Mouse (Mus musculus): Measurements from ENCODE around the gene Acrv1. TPM values are rescaled to one million over a fixed set of nuclear protein-coding genes. Genes with fewer than 3 reads are reported as not detected.
"Not testable (repeated sequence)": the region's sequence is repeated elsewhere in the genome, so short reads cannot be mapped to it uniquely, and the experiment has no call there.

The Acrv1 gene
- not detected in 2 replicates for polyA plus RNA-seq (2015; fragmentation: Nextera tagmentation; extraction: Ambion mirVana)

GRCm38 (mm10) chr9:36692920-36693319 lies at the start of gene Acrv1:
TSS of gene Acrv1 (plus strand) at chr9:36693220.
- no peaks in the 10 kb centered on the region for H3K27me3 ChIP-seq (ENCODE audit: control insufficient read depth, insufficient read depth, low read depth, low read length)
- no peak within 1 kb of the TSS for H3K4me2 ChIP-seq (ENCODE audit: low read depth, low read length)
- H3K4me3 ChIP-seq (ENCODE audit: low read length) = no peak within 1 kb of the TSS
- no peaks in the 10 kb centered on the region for H3K36me3 ChIP-seq (ENCODE audit: control insufficient read depth, insufficient read depth, low read length)
- ATAC-seq (ENCODE audit: low read depth) = no peak
- no peaks in the 10 kb centered on the region for H3K9me3 ChIP-seq (ENCODE audit: control insufficient read depth, low read length)
- no peaks in the 10 kb centered on the region for H3K4me1 ChIP-seq (replicated peaks; ENCODE audit: control insufficient read depth, insufficient read depth, low read length)
- H3K9ac ChIP-seq (ENCODE audit: low read length) = no peak within 1 kb of the TSS
- no peak within 1 kb of the TSS for H3K27ac ChIP-seq (ENCODE audit: low read length)
- WGBS = 54% methylated on average over 1 of the region's 1 CpGs

GRCm38 (mm10) chr9:36643276-36643675 lies 49.7 kb upstream of the Acrv1 start, which contains the start of gene A630095E13Rik:
TSS of gene A630095E13Rik (minus strand) at chr9:36643376.
- not testable (repeated sequence) for H3K27me3 ChIP-seq (ENCODE audit: control insufficient read depth, insufficient read depth, low read depth, low read length); H3K9me3 ChIP-seq (ENCODE audit: control insufficient read depth, low read length); H3K4me3 ChIP-seq (ENCODE audit: low read length); H3K4me1 ChIP-seq (replicated peaks; ENCODE audit: control insufficient read depth, insufficient read depth, low read length); H3K27ac ChIP-seq (ENCODE audit: low read length); H3K9ac ChIP-seq (ENCODE audit: low read length); ATAC-seq (ENCODE audit: low read depth); H3K4me2 ChIP-seq (ENCODE audit: low read depth, low read length); H3K36me3 ChIP-seq (ENCODE audit: control insufficient read depth, insufficient read depth, low read length)
- WGBS = 50% methylated on average over 3 of the region's 3 CpGs

GRCm38 (mm10) chr9:36681424-36681823 lies 11.6 kb upstream of the Acrv1 start:
- Histone ChIP-seq H3K4me2 (ENCODE audit: low read depth, low read length) (no peak overlapping the region), H3K27ac (ENCODE audit: low read length) (no peak overlapping the region), H3K4me3 (ENCODE audit: low read length) (no peak overlapping the region), H3K9ac (ENCODE audit: low read length) (no peak overlapping the region), H3K36me3 (ENCODE audit: control insufficient read depth, insufficient read depth, low read length) (no peaks in the 10 kb centered on the region), H3K9me3 (ENCODE audit: control insufficient read depth, low read length) (no peaks in the 10 kb centered on the region), H3K27me3 (ENCODE audit: control insufficient read depth, insufficient read depth, low read depth, low read length) (no peaks in the 10 kb centered on the region), H3K4me1 (replicated peaks; ENCODE audit: control insufficient read depth, insufficient read depth, low read length) (no peaks in the 10 kb centered on the region)
- 34% methylated on average over 2 of the region's 2 CpGs for WGBS
- ATAC-seq (ENCODE audit: low read depth) = peak; percentile 69; the same call in 1 of the 2 replicates

GRCm38 (mm10) chr9:36687329-36687728 lies 5.7 kb upstream of the Acrv1 start:
- Histone ChIP-seq H3K4me3 (ENCODE audit: low read length) (no peak overlapping the region), H3K4me2 (ENCODE audit: low read depth, low read length) (no peak overlapping the region), H3K27ac (ENCODE audit: low read length) (no peak overlapping the region), H3K36me3 (ENCODE audit: control insufficient read depth, insufficient read depth, low read length) (no peaks in the 10 kb centered on the region), H3K27me3 (ENCODE audit: control insufficient read depth, insufficient read depth, low read depth, low read length) (no peaks in the 10 kb centered on the region), H3K9me3 (ENCODE audit: control insufficient read depth, low read length) (no peaks in the 10 kb centered on the region), H3K9ac (ENCODE audit: low read length) (no peak overlapping the region), H3K4me1 (replicated peaks; ENCODE audit: control insufficient read depth, insufficient read depth, low read length) (no peaks in the 10 kb centered on the region)
- no peak for ATAC-seq (ENCODE audit: low read depth)

GRCm38 (mm10) chr9:36694276-36694675 lies 1.3 kb downstream of the Acrv1 start:
- H3K4me1 ChIP-seq (replicated peaks; ENCODE audit: control insufficient read depth, insufficient read depth, low read length) = no peaks in the 10 kb centered on the region
- H3K9ac ChIP-seq (ENCODE audit: low read length) = no peak overlapping the region
- no peak overlapping the region for H3K4me2 ChIP-seq (ENCODE audit: low read depth, low read length)
- no peak for ATAC-seq (ENCODE audit: low read depth)
- WGBS = 71% methylated on average over 10 of the region's 10 CpGs
- H3K9me3 ChIP-seq (ENCODE audit: control insufficient read depth, low read length) = no peaks in the 10 kb centered on the region
- no peak overlapping the region for H3K27ac ChIP-seq (ENCODE audit: low read length)
- H3K4me3 ChIP-seq (ENCODE audit: low read length) = no peak overlapping the region
- no peaks in the 10 kb centered on the region for H3K36me3 ChIP-seq (ENCODE audit: control insufficient read depth, insufficient read depth, low read length)
- no peaks in the 10 kb centered on the region for H3K27me3 ChIP-seq (ENCODE audit: control insufficient read depth, insufficient read depth, low read depth, low read length)

- H3K36me3 ChIP-seq (ENCODE audit: control insufficient read depth, insufficient read depth, low read length) = peaks cover 2% of the 10 kb centered on the region
- H3K27ac ChIP-seq (ENCODE audit: low read length) = no peak overlapping the region
- no peaks in the 10 kb centered on the region for H3K4me1 ChIP-seq (replicated peaks; ENCODE audit: control insufficient read depth, insufficient read depth, low read length)
- H3K27me3 ChIP-seq (ENCODE audit: control insufficient read depth, insufficient read depth, low read depth, low read length) = no peaks in the 10 kb centered on the region
- no peaks in the 10 kb centered on the region for H3K9me3 ChIP-seq (ENCODE audit: control insufficient read depth, low read length)
- no peak overlapping the region for H3K4me3 ChIP-seq (ENCODE audit: low read length)
- H3K9ac ChIP-seq (ENCODE audit: low read length) = no peak overlapping the region
- 80% methylated on average over 3 of the region's 3 CpGs for WGBS
- H3K4me2 ChIP-seq (ENCODE audit: low read depth, low read length) = no peak overlapping the region
- ATAC-seq (ENCODE audit: low read depth) = no peak
Measured at GRCm38 (mm10) chr9:36705923-36706322, 12.9 kb downstream of the Acrv1 start.

GRCm38 (mm10) chr9:36707304-36707703 lies 14.3 kb downstream of the Acrv1 start:
- no peak for ATAC-seq (ENCODE audit: low read depth)
- WGBS = 83% methylated on average over 6 of the region's 6 CpGs
- Histone ChIP-seq H3K9ac (ENCODE audit: low read length) (no peak overlapping the region), H3K4me3 (ENCODE audit: low read length) (no peak overlapping the region), H3K27ac (ENCODE audit: low read length) (no peak overlapping the region), H3K4me1 (replicated peaks; ENCODE audit: control insufficient read depth, insufficient read depth, low read length) (no peaks in the 10 kb centered on the region), H3K27me3 (ENCODE audit: control insufficient read depth, insufficient read depth, low read depth, low read length) (no peaks in the 10 kb centered on the region), H3K4me2 (ENCODE audit: low read depth, low read length) (no peak overlapping the region), H3K9me3 (ENCODE audit: control insufficient read depth, low read length) (no peaks in the 10 kb centered on the region), H3K36me3 (ENCODE audit: control insufficient read depth, insufficient read depth, low read length) (peaks cover 5% of the 10 kb centered on the region)

GRCm38 (mm10) chr9:36716624-36717023 lies 23.6 kb downstream of the Acrv1 start:
- 72% methylated on average over 3 of the region's 3 CpGs for WGBS
- Histone ChIP-seq H3K4me1 (replicated peaks; ENCODE audit: control insufficient read depth, insufficient read depth, low read length) (no peaks in the 10 kb centered on the region), H3K9me3 (ENCODE audit: control insufficient read depth, low read length) (no peaks in the 10 kb centered on the region), H3K4me2 (ENCODE audit: low read depth, low read length) (no peak overlapping the region), H3K4me3 (ENCODE audit: low read length) (no peak overlapping the region), H3K36me3 (ENCODE audit: control insufficient read depth, insufficient read depth, low read length) (peaks cover 18% of the 10 kb centered on the region), H3K9ac (ENCODE audit: low read length) (no peak overlapping the region), H3K27ac (ENCODE audit: low read length) (no peak overlapping the region), H3K27me3 (ENCODE audit: control insufficient read depth, insufficient read depth, low read depth, low read length) (no peaks in the 10 kb centered on the region)
- no peak for ATAC-seq (ENCODE audit: low read depth)

- peak overlapping the region; percentile 68 for H3K4me2 ChIP-seq (ENCODE audit: low read depth, low read length)
- H3K27me3 ChIP-seq (ENCODE audit: control insufficient read depth, insufficient read depth, low read depth, low read length) = no peaks in the 10 kb centered on the region
- ATAC-seq (ENCODE audit: low read depth) = peak; percentile 96
- H3K4me1 ChIP-seq (replicated peaks; ENCODE audit: control insufficient read depth, insufficient read depth, low read length) = peaks cover 9% of the 10 kb centered on the region; the same call in 1 of the 2 replicates
- peaks cover 7% of the 10 kb centered on the region for H3K36me3 ChIP-seq (ENCODE audit: control insufficient read depth, insufficient read depth, low read length)
- H3K4me3 ChIP-seq (ENCODE audit: low read length) = peak overlapping the region; percentile 77
- peak overlapping the region; percentile 92 for H3K27ac ChIP-seq (ENCODE audit: low read length)
- H3K9ac ChIP-seq (ENCODE audit: low read length) = peak overlapping the region; percentile 79
- no peaks in the 10 kb centered on the region for H3K9me3 ChIP-seq (ENCODE audit: control insufficient read depth, low read length)
- WGBS = under 1% methylated on average over 44 of the region's 53 CpGs
Measured at GRCm38 (mm10) chr9:36726131-36727033, 33.4 kb downstream of the Acrv1 start.

All from lung, embryonic 16.5 days (tissue).